Mouse (Mus musculus): ENCODE results near the gene Sertad2.

Gene Sertad2

GRCm38 (mm10) chr11:20644166-20644565, 101.1 kb downstream of the Sertad2 start:
- DNase-seq (ENCODE audit: low read depth, low spot score): no peak

- DNase-seq (ENCODE audit: low read depth, low spot score): no peak
These were observed 101.8 kb downstream of the Sertad2 start for GRCm38 (mm10) chr11:20644872-20645271.

GRCm38 (mm10) chr11:20645521-20645920, 102.5 kb downstream of the Sertad2 start:
- no peak for DNase-seq (ENCODE audit: low read depth, low spot score)

GRCm38 (mm10) chr11:20646142-20646541, 103.1 kb downstream of the Sertad2 start:
- no peak for DNase-seq (ENCODE audit: low read depth, low spot score)

GRCm38 (mm10) chr11:20646986-20647726, 104.1 kb downstream of the Sertad2 start:
- no peak for DNase-seq (ENCODE audit: low read depth, low spot score)

- peak; percentile 71 for DNase-seq (ENCODE audit: low read depth, low spot score)
These were observed 105.0 kb downstream of the Sertad2 start for GRCm38 (mm10) chr11:20647902-20648625.

GRCm38 (mm10) chr11:20649477-20649876, 106.4 kb downstream of the Sertad2 start:
- DNase-seq (ENCODE audit: low read depth, low spot score): peak; percentile 86

- DNase-seq (ENCODE audit: low read depth, low spot score): peak; percentile 59
These were observed 107.1 kb downstream of the Sertad2 start for GRCm38 (mm10) chr11:20650006-20650639.

GRCm38 (mm10) chr11:20651166-20651565, 108.1 kb downstream of the Sertad2 start:
- DNase-seq (ENCODE audit: low read depth, low spot score): no peak

- DNase-seq (ENCODE audit: low read depth, low spot score): peak; percentile 87
These were observed 113.0 kb downstream of the Sertad2 start for GRCm38 (mm10) chr11:20655795-20656710.

- DNase-seq (ENCODE audit: low read depth, low spot score): no peak
These were observed 113.6 kb downstream of the Sertad2 start for GRCm38 (mm10) chr11:20656711-20657057.

GRCm38 (mm10) chr11:20659094-20659493, 116.0 kb downstream of the Sertad2 start:
- no peak for DNase-seq (ENCODE audit: low read depth, low spot score)

- DNase-seq (ENCODE audit: low read depth, low spot score): peak; percentile 50
These were observed 117.4 kb downstream of the Sertad2 start for GRCm38 (mm10) chr11:20660111-20661097.

- peak; percentile 81 for DNase-seq (ENCODE audit: low read depth, low spot score)
These were observed 118.6 kb downstream of the Sertad2 start for GRCm38 (mm10) chr11:20661652-20662051.

- no peak for DNase-seq (ENCODE audit: low read depth, low spot score)
These were observed 119.8 kb downstream of the Sertad2 start for GRCm38 (mm10) chr11:20662811-20663210.

- no peak for DNase-seq (ENCODE audit: low read depth, low spot score)
These were observed 120.6 kb downstream of the Sertad2 start for GRCm38 (mm10) chr11:20663580-20664198.

GRCm38 (mm10) chr11:20664878-20665277, 121.8 kb downstream of the Sertad2 start:
- DNase-seq (ENCODE audit: low read depth, low spot score): no peak

- no peak for DNase-seq (ENCODE audit: low read depth, low spot score)
These were observed 128.8 kb downstream of the Sertad2 start for GRCm38 (mm10) chr11:20671789-20672392.

- DNase-seq (ENCODE audit: low read depth, low spot score): no peak
These were observed 129.5 kb downstream of the Sertad2 start for GRCm38 (mm10) chr11:20672513-20672912.
